Mouse (Mus musculus): ENCODE measurements around the gene Gnb3. TPM values are rescaled to one million over a fixed set of nuclear protein-coding genes. Genes with fewer than 3 reads are reported as not detected.

Gene Gnb3
- polyA plus RNA-seq, 1 experiment from 2014 or later, result 0.69 TPM

DNA sequence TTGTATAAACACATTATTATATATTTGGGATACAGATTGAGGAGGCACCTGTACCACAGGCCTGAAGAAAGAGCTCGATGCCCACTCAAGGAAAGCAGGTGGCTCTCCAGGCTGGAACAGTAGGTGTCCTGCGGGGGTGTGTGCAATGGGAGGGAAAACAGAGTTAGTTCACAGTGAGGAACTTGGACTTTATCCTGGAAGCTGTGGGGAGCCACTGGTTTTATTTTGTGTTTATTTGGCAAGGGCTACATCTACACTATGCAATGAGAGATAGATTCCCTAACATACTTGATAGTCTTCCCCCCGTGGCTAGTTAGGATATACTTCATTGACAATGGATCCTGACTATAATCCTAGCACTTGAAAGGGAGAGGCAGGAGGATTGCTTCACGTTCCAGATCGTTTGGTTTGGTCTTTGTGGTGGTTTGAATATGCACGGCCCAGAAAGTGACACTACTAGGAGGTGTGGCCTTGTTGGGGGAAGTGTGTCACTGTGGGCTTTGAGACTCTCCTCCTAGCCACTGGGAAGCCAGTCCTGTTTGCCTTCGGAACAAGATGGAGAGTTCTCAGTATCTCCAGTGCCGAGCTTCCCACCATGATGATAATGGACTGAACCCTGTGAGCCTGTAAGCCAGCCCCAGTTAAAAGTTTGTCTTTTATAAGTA, 53.2 kb downstream of the Gnb3 start:
- H3K27ac ChIP-seq (replicated peaks), result no peak overlapping the region
- H3K4me1 ChIP-seq, result peaks cover 6% of the 10 kb centered on the region; the same call in 1 of the 2 replicates
- WGBS, result 47% methylated on average over 8 of the region's 8 CpGs
- ATAC-seq (ENCODE audit: low FRiP score), result no peak
- no peaks in the 10 kb centered on the region for H3K27me3 ChIP-seq (replicated peaks)
- H3K9me3 ChIP-seq (replicated peaks), result no peaks in the 10 kb centered on the region
- H3K36me3 ChIP-seq, result no peaks in the 10 kb centered on the region
- H3K4me2 ChIP-seq, result no peak overlapping the region
- H3K4me3 ChIP-seq (replicated peaks), result no peak overlapping the region
- H3K9ac ChIP-seq (replicated peaks), result no peak overlapping the region

Other genes starting within 250 kb of the Gnb3 start
- 0.20 TPM in 1 of 2 replicates, not detected in the other for gene C1s2, start 204.2 kb downstream of the Gnb3 start, polyA plus RNA-seq (2015; fragmentation: Nextera tagmentation; extraction: Ambion mirVana)
- gene Lpcat3, start 177.2 kb downstream of the Gnb3 start, polyA plus RNA-seq (2015; fragmentation: Nextera tagmentation; extraction: Ambion mirVana), result 47.2 and 56.6 TPM in 2 replicates
- gene Emg1, start 128.1 kb downstream of the Gnb3 start, polyA plus RNA-seq (2015; fragmentation: Nextera tagmentation; extraction: Ambion mirVana), result 99.9 and 132 TPM in 2 replicates
- gene Phb2, start 127.9 kb downstream of the Gnb3 start, polyA plus RNA-seq (2015; fragmentation: Nextera tagmentation; extraction: Ambion mirVana), result 267 and 291 TPM in 2 replicates
- 4.8 and 24.7 TPM in 2 replicates for gene Ptpn6, start 101.6 kb downstream of the Gnb3 start, polyA plus RNA-seq (2015; fragmentation: Nextera tagmentation; extraction: Ambion mirVana)
- 572 and 623 TPM in 2 replicates for gene Grcc10, start 98.9 kb downstream of the Gnb3 start, polyA plus RNA-seq (2015; fragmentation: Nextera tagmentation; extraction: Ambion mirVana)
- 0.17 TPM in 1 of 2 replicates, not detected in the other for gene Gm45234, start 84.3 kb downstream of the Gnb3 start, polyA plus RNA-seq (2015; fragmentation: Nextera tagmentation; extraction: Ambion mirVana)
- gene Atn1, start 83.8 kb downstream of the Gnb3 start, polyA plus RNA-seq (2015; fragmentation: Nextera tagmentation; extraction: Ambion mirVana), result 23.1 and 24.0 TPM in 2 replicates
- gene Eno2, start 70.6 kb downstream of the Gnb3 start, polyA plus RNA-seq (2015; fragmentation: Nextera tagmentation; extraction: Ambion mirVana), result 197 and 226 TPM in 2 replicates
- gene Lrrc23, start 60.5 kb downstream of the Gnb3 start, polyA plus RNA-seq (2015; fragmentation: Nextera tagmentation; extraction: Ambion mirVana), result 1.5 and 1.7 TPM in 2 replicates
- 7.9 and 9.2 TPM in 2 replicates for gene Spsb2, start 31.6 kb downstream of the Gnb3 start, polyA plus RNA-seq (2015; fragmentation: Nextera tagmentation; extraction: Ambion mirVana)
- gene Tpi1, start 26.0 kb downstream of the Gnb3 start, polyA plus RNA-seq (2015; fragmentation: Nextera tagmentation; extraction: Ambion mirVana), result 481 and 545 TPM in 2 replicates
- gene Usp5, start 10.8 kb downstream of the Gnb3 start, polyA plus RNA-seq (2015; fragmentation: Nextera tagmentation; extraction: Ambion mirVana), result 190 and 199 TPM in 2 replicates
- gene Cdca3, start 10.7 kb downstream of the Gnb3 start, polyA plus RNA-seq (2015; fragmentation: Nextera tagmentation; extraction: Ambion mirVana), result 23.7 and 52.8 TPM in 2 replicates
- gene P3h3, start 17.5 kb upstream of the Gnb3 start, polyA plus RNA-seq (2015; fragmentation: Nextera tagmentation; extraction: Ambion mirVana), result 22.2 and 24.0 TPM in 2 replicates
- gene Gpr162, start 23.7 kb upstream of the Gnb3 start, polyA plus RNA-seq (2015; fragmentation: Nextera tagmentation; extraction: Ambion mirVana), result 28.9 and 33.8 TPM in 2 replicates
- 0.17 and 0.61 TPM in 2 replicates for gene Cd4, start 47.9 kb upstream of the Gnb3 start, polyA plus RNA-seq (2015; fragmentation: Nextera tagmentation; extraction: Ambion mirVana)
- 3.2 and 3.5 TPM in 2 replicates for gene Lag3, start 71.4 kb upstream of the Gnb3 start, polyA plus RNA-seq (2015; fragmentation: Nextera tagmentation; extraction: Ambion mirVana)
- gene Ptms, start 79.8 kb upstream of the Gnb3 start, polyA plus RNA-seq (2015; fragmentation: Nextera tagmentation; extraction: Ambion mirVana), result 637 and 745 TPM in 2 replicates
- 543 and 603 TPM in 2 replicates for gene Mlf2, start 91.1 kb upstream of the Gnb3 start, polyA plus RNA-seq (2015; fragmentation: Nextera tagmentation; extraction: Ambion mirVana)
- 95.4 and 112 TPM in 2 replicates for gene Cops7a, start 125.3 kb upstream of the Gnb3 start, polyA plus RNA-seq (2015; fragmentation: Nextera tagmentation; extraction: Ambion mirVana)
- 59.4 and 72.4 TPM in 2 replicates for gene Pianp, start 156.4 kb upstream of the Gnb3 start, polyA plus RNA-seq (2015; fragmentation: Nextera tagmentation; extraction: Ambion mirVana)
- gene Zfp384, start 168.9 kb upstream of the Gnb3 start, polyA plus RNA-seq (2015; fragmentation: Nextera tagmentation; extraction: Ambion mirVana), result 18.5 and 19.5 TPM in 2 replicates
- 129 and 133 TPM in 2 replicates for gene Ing4, start 199.5 kb upstream of the Gnb3 start, polyA plus RNA-seq (2015; fragmentation: Nextera tagmentation; extraction: Ambion mirVana)
- gene Acrbp, start 209.4 kb upstream of the Gnb3 start, polyA plus RNA-seq (2015; fragmentation: Nextera tagmentation; extraction: Ambion mirVana), result 17.3 and 21.5 TPM in 2 replicates
- 1.0 and 1.2 TPM in 2 replicates for gene Lpar5, start 227.6 kb upstream of the Gnb3 start, polyA plus RNA-seq (2015; fragmentation: Nextera tagmentation; extraction: Ambion mirVana)